Mouse (Mus musculus): ENCODE measurements around the gene Gm17334.

The Gm17334 gene

DNA sequence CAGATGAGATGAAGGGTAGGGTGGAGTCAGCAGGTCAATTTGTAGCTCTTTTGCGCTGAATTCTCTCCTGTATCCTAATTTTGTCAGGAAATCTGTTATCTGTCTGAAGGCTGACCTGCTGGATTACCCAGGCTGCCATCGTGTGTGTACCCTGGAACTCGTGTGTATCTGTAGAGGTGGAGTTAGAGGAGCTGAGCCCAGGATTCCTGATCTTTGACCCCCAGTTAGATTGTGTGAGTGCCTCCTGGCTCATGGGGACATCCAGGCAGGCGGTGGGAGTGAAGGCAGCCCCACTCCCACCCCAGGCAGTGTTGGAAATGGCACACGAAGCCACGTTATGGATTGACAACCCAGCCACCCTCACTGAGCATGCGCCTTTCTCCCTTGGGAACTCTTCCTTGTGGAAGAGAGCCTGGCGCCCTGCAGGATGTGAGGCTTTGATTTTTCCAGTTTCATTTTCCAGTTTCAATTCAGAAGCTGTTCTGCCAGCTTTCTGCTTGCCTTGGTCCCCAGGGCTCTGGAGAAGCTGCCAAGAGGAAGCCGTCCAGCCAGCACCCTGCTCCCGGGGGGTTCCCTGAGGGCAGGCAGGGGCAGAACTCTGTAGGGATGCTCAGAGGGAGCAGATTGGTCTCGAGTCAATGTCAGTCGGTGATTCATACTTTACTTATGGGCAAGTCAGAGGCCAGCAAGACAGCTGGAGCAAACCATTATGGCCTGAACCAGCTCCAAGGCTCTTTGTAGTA is 23.6 kb upstream of the Gm17334 start:
- DNase-seq, result no peak

DNA sequence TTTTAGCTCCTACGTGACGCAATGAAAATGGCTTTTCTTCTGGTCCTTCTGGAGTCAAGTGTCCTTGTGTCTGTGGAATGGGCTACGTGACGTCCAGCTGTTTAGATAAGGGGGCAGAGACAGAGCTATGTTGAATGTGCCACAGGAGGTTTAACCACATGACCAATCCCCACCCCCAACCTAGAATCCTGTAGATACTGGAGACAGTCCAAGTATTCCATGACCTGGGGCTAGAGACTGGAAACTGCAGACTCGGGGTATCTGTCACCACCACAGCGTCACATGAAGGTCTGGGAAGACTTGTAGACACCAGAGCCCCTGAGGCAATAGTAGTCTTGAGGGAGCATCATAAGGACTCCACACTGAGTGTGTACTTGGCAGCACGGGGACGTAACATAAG is 22.8 kb upstream of the Gm17334 start:
- DNase-seq, result no peak

DNA sequence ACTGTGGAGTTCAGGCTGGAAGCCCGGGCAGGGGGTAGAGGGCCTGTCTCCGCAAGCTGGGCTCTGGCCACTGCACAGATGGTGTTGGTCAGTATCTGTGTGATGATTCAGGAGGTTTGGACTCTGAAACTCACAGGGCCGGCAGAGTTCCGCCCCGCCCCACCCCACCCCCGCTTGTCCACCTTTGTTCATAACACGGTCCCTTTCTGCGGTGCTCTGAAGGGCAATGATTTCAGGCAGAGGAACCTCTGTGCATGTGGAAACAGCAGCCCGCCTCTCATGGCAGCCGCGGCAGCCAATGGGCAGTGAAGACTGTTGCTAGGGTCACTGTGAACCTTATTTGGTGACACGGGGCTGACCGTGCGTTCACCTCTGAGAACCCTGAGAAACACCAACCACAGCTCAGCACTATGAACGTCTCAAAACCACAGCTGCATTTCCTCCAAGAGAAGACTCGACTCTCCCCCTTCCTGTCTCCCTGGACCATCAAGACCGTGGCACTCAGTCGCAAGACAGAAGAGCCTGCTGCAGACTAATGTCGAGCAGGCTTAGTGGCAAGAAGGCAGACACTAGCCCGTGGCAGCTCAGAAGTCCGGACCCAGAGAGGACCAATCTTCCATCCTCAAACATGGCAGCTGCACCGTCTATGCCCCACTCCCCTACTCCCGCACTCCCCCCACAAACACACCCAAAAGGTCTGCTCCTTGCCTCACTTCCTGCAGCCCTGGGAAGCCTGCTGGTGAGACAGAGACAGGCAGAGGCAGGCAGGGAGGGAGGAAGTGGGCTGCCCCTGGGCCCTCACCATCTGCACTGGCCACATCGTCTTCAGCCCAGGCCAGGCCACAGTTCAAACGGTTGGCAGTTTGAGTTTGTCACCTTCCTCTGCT is 21.9 kb upstream of the Gm17334 start:
- DNase-seq, result peak; percentile 81

DNA sequence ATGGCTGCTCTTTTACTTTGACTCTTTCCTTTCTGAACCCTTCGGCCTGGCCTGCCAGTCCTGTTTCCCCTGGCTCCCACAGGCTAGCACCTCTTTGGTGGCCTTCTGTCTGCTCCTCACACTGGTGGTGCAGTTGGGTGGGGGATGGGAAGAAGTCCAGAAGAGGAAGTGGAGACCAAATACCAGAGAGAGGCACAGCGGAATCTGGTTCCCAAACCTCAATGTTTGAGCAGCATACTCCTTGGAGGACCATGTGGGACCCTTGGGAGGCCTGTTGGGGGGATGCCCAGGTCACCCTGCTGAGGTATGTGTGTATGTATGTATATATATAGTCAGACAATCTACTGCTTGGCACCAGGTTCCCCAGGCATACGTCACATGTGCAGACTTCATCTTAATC is 21.0 kb upstream of the Gm17334 start:
- DNase-seq, result peak; percentile 51

DNA sequence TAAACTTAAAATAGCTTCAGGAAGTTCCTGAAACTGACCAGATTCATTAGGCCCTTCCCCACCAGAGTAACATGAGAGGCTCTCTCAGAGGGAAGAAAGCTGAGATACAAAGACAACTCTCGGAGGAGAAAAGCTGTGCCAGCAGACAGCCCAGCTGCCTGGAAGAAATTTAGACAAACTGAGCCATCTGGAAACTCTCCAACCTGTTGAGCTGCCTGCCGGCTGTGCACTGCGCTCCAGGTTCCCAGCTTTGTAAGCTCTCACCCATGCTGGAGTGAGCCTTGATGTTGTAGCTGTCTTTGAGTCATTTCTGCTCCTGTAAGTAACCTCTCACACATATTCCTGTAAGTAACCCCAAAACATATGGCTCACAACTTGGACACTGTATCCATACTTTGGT is 20.0 kb upstream of the Gm17334 start:
- no peak for DNase-seq

DNA sequence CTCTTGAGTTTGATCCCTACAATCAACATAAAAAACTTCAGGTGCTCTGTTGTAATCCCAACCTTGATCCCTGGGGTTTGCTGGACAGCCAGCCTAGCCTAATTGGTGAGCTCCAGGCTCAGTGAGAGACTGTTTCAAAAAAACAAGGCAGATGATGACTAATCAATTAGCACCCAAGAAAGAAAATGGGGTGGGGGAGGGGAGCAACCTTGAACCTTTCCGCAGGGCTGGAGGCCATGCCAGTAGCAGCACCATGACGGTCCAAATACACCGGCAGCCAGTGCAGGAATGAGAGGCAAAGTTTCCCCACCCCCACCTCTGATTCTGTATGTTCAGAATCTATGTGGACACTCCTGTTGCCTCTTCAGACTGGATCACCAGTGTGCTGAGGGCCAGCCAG is 16.3 kb upstream of the Gm17334 start:
- no peak for DNase-seq

DNA sequence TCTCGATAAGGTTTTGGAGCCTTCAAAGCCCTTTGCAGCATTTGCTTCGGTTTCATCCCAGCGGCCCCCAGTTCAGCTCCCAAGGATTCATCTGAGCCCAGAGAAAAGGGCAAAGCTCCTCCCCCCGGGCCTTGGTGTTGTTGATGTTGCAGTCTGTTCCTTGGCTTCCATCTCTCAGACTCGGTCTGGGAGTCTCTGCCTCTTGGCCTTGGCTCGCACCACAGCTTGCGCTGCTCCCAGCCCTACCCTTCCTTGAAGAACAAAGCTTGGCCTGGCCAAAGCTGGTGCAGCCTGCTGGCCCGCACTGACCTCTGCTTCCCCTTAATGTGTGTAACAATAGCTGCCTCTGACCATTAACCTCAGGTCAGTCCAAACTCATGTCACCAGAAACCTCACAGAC is 15.2 kb upstream of the Gm17334 start:
- DNase-seq, result no peak

DNA sequence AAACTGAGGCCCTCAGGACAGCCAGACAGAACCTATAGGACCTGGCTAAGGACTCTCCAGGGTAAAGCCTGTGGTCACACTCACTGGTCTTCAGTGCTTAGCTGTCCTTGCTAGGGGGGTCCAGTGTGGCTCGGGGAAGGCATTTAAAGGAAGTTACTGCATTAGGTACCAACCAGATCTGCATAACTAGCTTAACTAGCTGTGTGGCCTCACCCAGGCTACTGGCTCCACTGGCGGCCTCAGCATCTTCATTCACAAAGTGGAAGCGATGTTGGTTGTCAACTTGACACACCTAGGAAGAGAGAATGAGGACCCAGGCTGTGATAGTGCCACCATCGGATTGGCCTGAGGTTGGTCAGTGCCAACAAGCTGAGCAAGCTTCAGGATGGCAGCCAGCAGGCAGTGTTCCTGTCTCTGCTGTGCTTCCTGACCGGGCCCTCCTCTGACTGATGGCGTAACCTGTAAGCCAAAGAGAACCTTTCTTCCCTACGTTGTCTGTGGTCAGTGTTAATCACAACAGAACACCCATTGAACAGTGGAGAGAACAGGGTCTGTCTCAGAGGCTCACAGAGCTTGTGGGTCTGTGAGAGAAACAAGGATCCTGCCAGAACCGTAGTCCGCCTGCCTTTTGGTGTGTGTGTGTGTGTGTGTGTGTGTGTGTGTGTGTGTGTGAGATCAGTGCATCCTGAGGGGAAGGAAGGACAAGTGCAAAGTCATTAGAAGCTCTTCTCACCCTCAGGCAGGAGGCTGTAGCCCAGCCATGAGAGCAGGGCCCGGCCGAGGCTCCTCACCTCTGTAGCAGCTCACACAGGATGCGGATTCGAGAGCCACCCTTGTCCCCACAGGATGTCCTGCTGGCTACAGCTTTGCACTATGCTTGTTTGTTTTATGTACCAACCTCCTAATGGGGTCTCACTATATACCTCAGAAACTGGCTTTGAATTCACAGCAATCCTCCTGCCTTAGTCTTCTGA is 13.4 kb upstream of the Gm17334 start:
- DNase-seq, result no peak

DNA sequence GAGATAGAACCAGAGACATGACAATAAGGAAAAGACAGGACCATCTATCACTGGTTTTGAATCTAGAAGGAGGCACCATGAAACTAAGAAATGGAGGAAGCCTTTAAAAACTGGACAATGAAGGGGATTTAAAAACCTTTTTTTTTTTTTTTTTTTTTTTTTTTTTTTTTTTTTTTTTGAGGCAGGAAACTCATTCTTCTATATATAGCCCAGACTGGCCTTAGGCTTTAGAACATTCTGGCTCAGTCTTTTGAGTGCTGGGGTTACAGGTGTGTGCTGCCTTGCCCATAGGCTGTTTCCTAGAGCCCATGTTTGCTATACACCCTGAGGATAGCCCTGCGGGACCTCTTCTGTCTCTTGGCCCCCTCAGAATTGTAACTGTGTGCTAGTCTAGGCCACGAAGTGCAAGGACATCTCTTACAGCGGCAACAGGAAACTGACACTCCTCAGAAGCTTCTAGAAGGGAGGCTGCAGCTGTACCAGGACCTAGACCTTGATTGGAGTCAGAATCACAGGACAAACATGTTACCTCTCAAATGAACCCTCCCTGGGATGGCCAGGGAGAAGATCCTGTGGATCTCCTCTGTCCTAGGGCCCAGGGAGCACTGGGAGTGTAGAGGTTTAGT is 12.4 kb upstream of the Gm17334 start:
- peak; percentile 47 for DNase-seq

DNA sequence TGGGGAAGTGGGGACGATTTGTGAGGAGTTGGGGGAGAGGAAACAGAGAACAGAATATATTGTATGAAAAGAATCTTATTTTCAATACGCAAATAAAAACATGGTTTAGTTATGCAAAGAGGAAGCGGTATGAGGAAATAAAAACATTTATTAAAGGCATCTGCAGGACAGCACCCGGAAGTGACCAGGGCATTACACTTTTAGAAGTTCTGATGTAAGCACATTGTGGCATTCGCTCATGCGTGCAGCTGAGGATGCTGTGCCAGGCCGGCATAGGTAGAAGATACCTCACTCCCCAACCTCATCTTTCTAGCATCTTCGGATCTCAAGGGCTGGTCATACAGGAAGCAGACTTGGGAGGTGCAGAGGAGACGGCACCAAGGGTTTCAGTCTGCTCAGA is 10.3 kb upstream of the Gm17334 start:
- DNase-seq, result no peak

DNA sequence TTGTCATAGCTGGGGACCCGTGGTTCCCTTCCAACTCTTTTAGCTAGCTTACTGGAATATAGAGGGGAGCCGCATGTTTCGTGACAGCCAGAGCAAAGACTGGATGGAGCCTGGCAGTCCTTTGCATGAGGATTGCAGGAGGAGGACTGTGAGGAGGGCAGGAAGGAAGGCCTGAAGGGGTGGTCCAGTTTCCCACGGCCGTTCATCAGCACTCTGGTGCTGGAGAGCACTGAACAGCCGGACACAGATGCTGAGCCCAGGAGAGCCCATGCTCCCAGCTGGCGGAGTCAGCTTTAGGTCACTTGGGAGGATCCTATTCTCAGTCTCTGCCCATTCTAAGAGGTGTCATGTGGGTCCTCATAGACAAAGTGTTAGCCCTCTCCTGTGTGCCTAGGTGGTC is 9.0 kb upstream of the Gm17334 start:
- DNase-seq, result no peak

DNA sequence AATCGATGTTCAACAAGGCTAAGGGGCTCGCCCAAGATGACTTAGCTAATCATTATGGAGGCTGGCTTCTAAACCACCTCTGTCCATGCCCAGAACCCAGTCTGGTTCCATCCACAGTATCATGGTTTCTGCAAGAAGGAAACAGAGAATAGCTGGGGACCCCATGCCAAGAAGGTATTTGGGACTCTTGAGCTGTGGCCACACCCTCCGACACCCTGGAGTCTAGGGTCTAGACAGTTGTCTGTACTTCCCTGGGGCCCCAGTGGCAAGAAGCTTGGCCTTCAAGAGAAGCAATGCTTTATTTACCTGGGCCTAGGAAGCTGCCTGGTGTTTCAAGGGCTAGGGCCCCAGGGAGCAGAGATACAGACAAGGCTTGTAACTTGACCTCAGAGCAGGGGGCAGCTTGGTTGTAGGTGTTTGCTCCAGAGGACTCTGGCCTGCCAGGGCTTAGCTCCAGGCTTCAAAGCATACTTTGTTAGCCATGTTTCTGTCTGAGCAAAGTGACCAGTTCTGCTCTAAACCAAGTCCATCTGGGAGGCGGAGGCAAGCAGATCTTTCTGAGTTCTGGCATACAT is 8.3 kb upstream of the Gm17334 start:
- no peak for DNase-seq

DNA sequence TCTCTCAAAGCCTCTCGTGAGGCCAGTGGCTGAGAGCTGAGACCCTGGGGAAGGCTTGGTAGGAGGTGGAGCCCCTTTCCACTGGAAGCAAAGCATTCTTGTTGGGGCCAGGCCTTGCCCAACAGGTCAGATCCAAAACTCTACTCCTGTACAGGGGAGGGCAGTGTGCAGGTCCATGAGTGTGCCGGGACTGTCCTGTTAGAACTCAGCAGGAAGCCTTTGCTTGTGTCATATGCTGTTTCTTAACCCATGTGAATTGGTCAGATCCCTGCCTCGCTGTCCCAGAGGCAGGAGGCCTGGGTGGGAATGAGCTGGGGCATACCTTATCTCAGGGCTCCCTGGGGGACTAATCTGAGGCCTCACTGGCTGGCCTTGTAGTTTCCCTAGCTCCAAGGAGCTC is 7.3 kb upstream of the Gm17334 start:
- no peak for DNase-seq

DNA sequence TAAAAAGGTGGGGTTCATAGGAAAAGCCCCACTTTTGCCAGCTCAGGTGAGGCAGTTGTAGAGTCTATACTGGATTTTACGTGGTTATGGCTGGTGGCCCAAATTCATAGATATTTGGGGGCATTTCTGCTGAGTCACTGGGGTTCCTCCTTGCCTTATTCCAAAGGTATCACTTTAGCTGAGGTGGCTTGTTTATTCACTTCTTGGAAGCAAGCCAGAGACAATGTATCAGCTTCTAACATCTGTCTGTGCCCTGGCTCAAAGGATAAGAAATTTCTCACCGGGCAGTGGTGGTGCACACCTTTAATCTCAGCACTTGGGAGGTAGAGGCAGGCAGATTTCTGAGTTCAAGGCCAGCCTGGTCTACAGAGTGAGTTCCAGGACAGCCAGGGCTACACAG is 6.8 kb upstream of the Gm17334 start:
- no peak for DNase-seq

DNA sequence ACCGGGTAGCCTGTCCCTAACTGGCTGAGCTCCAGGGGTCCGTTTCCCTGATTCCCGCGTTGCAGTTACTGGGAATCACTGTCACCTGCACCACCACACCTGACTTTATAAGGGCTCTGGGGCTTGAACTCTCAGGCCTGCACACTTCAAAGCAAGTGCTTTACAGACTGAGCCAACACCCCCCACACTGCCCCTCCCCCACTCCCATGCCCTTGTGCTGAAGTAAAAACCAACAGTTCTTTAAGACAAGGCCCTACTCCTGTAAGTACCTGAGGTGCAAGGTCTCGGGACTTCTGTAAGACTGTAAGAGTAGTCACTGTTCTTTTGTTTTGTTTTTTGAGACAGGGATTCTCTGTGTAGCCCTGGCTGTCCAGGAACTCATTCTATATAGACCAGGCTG is 5.5 kb upstream of the Gm17334 start:
- no peak for DNase-seq

DNA sequence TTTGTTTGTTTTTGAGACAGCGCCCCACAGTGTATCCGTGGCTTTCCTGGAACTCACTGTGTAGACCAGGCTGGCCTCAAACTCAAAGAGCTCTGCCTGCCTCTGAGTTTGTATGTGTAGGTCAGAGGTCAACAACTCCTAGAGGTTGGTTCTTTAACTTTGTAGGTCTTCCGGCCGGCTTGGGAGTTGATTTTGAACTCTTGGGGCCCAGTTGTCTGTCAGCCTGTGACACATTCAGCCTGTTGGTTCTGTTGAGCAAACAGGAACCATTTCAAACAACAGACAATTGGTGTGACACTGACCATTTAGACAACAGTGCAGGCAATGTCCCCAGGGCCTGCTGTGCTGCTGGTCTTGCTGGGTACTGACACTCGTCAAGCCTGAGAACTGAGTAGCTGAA is 4.7 kb upstream of the Gm17334 start:
- no peak for DNase-seq

DNA sequence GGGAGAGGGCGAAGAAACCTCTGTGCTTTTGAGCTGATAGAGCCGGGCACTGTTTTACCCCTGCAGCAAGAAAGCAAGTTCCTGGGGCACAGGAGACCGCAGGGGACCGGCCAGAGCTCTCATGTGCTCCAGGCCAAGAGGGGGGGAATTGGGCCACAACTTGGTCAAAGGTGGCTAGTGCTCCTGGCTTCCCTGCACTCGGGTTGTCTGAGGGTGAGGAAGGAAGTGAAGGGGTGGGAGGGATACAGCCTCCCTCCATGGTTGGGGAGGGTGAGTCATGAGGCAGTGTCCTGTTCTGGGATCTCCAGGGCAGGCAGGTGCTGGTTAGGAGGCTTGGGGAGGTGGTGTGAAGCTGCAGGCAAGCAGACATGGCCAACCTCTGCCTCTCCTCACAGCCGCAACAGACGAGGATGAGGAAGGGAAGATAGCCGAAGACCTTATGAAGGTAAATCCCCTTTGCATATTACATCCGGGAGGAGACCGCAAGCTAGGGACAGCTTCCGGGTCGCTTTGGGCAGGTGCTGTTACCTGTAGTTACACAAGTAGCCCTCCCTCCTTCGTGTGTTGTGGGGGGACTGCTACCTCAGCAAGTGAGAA is 1.8 kb upstream of the Gm17334 start:
- no peak for DNase-seq

DNA sequence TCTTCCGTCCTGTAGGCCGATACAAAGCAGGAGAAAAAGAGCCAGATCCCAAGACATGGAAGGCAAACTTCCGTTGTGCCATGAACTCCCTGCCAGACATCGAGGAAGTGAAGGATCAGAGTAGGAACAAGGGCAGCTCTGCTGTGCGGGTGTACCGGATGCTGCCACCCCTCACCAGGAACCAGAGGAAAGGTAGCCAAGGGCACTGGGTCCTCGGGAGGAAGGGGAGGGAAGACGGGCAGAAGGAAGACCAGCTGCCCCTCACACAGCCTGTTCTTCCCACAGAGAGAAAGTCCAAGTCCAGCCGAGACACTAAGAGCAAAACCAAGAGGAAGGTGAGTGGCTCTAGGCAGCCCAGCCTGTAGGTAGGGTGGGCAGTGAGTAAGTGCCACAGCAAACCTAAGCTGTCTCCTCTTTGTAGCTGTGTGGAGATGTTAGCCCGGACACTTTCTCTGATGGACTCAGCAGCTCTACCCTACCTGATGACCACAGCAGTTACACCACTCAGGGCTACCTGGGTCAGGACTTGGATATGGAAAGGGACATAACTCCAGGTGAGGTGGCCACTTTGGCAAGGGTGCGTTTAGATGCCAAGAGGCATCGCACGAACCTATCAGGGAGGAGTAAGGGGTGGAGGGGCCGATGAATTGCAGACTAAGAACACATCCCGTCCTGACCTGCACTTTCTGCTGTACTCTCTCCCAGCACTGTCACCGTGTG is 814 bp upstream of the Gm17334 start:
- DNase-seq, result no peak

DNA sequence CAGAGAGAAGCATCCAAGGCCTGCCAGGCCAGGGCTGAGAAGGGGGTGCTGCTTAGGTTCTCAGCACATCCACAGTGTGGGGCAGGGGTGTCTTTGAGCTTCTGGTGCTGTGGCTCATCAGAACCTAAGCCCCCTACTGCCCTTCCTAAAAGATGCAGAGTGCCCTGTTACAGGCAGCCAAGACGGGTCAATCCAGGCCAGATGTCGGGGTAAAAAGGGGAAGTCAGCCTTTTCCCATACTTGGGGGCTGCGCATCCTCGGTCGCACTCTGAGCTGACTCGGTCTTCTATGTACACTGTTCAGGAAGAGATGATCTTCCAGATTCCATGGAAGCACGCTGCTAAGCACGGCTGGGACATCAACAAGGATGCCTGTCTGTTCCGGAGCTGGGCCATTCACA is 451 bp downstream of the Gm17334 start:
- DNase-seq, result no peak

DNA sequence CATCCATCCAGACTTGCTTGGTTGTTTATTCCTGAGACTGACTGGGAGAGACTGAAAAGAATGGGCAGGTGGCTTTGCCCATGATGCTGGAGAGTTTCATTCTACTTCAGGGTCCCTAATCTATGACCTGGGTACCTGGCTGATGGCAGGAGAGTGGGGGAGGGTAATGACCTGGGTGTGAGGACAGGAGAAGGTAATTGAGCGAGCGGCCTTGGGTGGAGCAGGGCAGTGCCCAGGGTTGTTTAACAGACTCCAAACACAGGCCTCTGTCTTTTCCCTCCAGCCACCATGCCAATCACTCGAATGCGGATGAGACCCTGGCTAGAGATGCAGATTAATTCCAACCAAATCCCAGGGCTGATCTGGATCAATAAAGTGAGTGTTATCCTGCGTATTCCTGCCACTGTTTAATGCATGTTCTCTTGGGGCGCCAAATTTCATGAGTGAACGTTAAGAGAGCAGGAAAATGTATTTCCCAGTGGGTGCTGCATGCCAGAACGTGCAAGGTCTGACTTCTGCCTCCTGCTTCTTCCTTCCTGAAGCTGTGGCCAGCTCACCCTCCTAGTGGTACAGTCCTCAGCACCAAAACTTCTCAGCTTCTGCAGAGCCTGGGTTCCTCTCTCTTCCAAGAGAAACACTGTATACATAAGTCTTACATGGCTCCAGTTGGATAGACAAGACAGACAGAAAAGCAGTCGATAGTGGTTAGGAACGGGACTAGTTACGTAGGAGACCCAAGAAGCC is 1.8 kb downstream of the Gm17334 start:
- DNase-seq, result no peak

Data from thymus, postnatal 25 days (tissue).